Mouse (Mus musculus): ENCODE data around the gene Parp14. TPM values are rescaled to one million over a fixed set of nuclear protein-coding genes. Genes with fewer than 3 reads are reported as not detected.

Parp14 gene
- total RNA-seq, 2 experiments from 2014 or later, result 17.3 to 34.8 TPM

- no peak for ATAC-seq (replicated peaks; ENCODE audit: low FRiP score, poor library complexity, severe bottlenecking)
These were observed 67.6 kb downstream of the Parp14 start for GRCm38 (mm10) chr16:35803723-35804122.

- no peak for ATAC-seq (replicated peaks; ENCODE audit: low FRiP score, poor library complexity, severe bottlenecking)
These were observed 69.2 kb downstream of the Parp14 start for GRCm38 (mm10) chr16:35802163-35802562.

GRCm38 (mm10) chr16:35791962-35792521 is 79.3 kb downstream of the Parp14 start:
- ATAC-seq (replicated peaks; ENCODE audit: low FRiP score, poor library complexity, severe bottlenecking), result no peak

GRCm38 (mm10) chr16:35788330-35788729 is 83.0 kb downstream of the Parp14 start:
- ATAC-seq (replicated peaks; ENCODE audit: low FRiP score, poor library complexity, severe bottlenecking), result no peak

- no peak for ATAC-seq (replicated peaks; ENCODE audit: low FRiP score, poor library complexity, severe bottlenecking)
These were observed 83.7 kb downstream of the Parp14 start for GRCm38 (mm10) chr16:35787568-35788189.

GRCm38 (mm10) chr16:35787163-35787562 is 84.2 kb downstream of the Parp14 start:
- ATAC-seq (replicated peaks; ENCODE audit: low FRiP score, poor library complexity, severe bottlenecking), result no peak

- no peak for ATAC-seq (replicated peaks; ENCODE audit: low FRiP score, poor library complexity, severe bottlenecking)
These were observed 87.1 kb downstream of the Parp14 start for GRCm38 (mm10) chr16:35784134-35784725.

- no peak for ATAC-seq (replicated peaks; ENCODE audit: low FRiP score, poor library complexity, severe bottlenecking)
These were observed 88.2 kb downstream of the Parp14 start for GRCm38 (mm10) chr16:35783207-35783573.

Other genes with a start within 250 kb of the Parp14 start
- gene Dirc2, start 102.2 kb downstream of the Parp14 start, total RNA-seq (2015; ENCODE audit: low replicate concordance), result 15.2 and 16.7 TPM in 2 replicates
- gene Dirc2, start 102.2 kb downstream of the Parp14 start, total RNA-seq (2017; ENCODE audit: low replicate concordance), result 19.2 and 23.3 TPM in 2 replicates
- gene Hspbap1, start 101.2 kb downstream of the Parp14 start, total RNA-seq (2015; ENCODE audit: low replicate concordance), result 30.4 and 37.4 TPM in 2 replicates
- gene Hspbap1, start 101.2 kb downstream of the Parp14 start, total RNA-seq (2017; ENCODE audit: low replicate concordance), result 63.4 and 71.3 TPM in 2 replicates
- gene Parp9, start 66.9 kb upstream of the Parp14 start, total RNA-seq (2015; ENCODE audit: low replicate concordance), result 21.3 and 23.0 TPM in 2 replicates
- gene Parp9, start 66.9 kb upstream of the Parp14 start, total RNA-seq (2017; ENCODE audit: low replicate concordance), result 30.7 and 41.3 TPM in 2 replicates
- gene Dtx3l, start 67.6 kb upstream of the Parp14 start, total RNA-seq (2015; ENCODE audit: low replicate concordance), result 13.3 and 15.0 TPM in 2 replicates
- gene Dtx3l, start 67.6 kb upstream of the Parp14 start, total RNA-seq (2017; ENCODE audit: low replicate concordance), result 25.2 and 25.4 TPM in 2 replicates
- 29.8 and 43.5 TPM in 2 replicates for gene Kpna1, start 107.2 kb upstream of the Parp14 start, total RNA-seq (2015; ENCODE audit: low replicate concordance)
- gene Kpna1, start 107.2 kb upstream of the Parp14 start, total RNA-seq (2017; ENCODE audit: low replicate concordance), result 34.3 and 55.9 TPM in 2 replicates
- 1.7 and 8.6 TPM in 2 replicates for gene Wdr5b, start 169.6 kb upstream of the Parp14 start, total RNA-seq (2015; ENCODE audit: low replicate concordance)
- 2.6 and 3.7 TPM in 2 replicates for gene Wdr5b, start 169.6 kb upstream of the Parp14 start, total RNA-seq (2017; ENCODE audit: low replicate concordance)
- 13.0 and 31.1 TPM in 2 replicates for gene Fam162a, start 200.1 kb upstream of the Parp14 start, total RNA-seq (2015; ENCODE audit: low replicate concordance)
- gene Fam162a, start 200.1 kb upstream of the Parp14 start, total RNA-seq (2017; ENCODE audit: low replicate concordance), result 8.1 and 37.1 TPM in 2 replicates
- 4.8 and 21.3 TPM in 2 replicates for gene Ccdc58, start 200.1 kb upstream of the Parp14 start, total RNA-seq (2015; ENCODE audit: low replicate concordance)
- 2.6 and 10.6 TPM in 2 replicates for gene Ccdc58, start 200.1 kb upstream of the Parp14 start, total RNA-seq (2017; ENCODE audit: low replicate concordance)